7 mouse cellular contexts compared by ENCODE assay signal in the genomic region with DNA sequence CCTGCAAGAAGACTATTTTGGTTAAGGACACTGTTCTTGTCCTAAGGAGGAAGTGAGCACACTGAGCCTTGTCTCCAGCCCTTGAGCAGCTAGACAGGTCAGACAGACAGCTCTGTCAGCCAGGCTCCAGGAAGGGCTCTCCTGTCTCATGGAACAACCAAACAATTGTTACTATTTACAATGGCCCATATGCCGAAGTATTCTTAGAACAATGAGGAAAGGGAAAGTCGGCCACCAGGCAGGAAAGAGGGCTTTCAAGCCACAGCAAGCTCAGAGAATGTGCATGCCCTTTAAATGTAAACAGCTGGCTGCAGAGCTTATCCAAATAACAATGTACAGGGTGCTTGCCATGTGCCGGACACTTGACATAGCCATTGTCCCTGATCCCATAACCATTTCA.
DNase-seq lines count a peak whose midpoint lies in the region; TF ChIP-seq lines count a peak whose summit lies in the region.

No protein-coding gene starts in this region.

- H3K4me3 ChIP-seq in kidney, adult 2 months (ENCODE audit: insufficient read depth, low read depth, low read length): no peak overlapping the region
- no peak overlapping the region for H3K4me3 ChIP-seq in brown adipose tissue, adult 24 weeks (ENCODE audit: insufficient read depth, low read depth, low read length)

- H3K27me3 ChIP-seq in kidney, adult 2 months (replicated peaks; ENCODE audit: control insufficient read depth, insufficient read depth, low read length): no peaks in the 10 kb centered on the region

- DNase-seq in kidney, adult 2 months: peak; percentile 70
- DNase-seq in kidney, adult 18-20 months: no peak
- peak; percentile 79 for DNase-seq in ES-CJ7 (ENCODE audit: low read depth, low spot score)
- peak; percentile 19 to 48 for DNase-seq in kidney, postnatal 36 days
- DNase-seq in left cerebral cortex, adult 8-10 months (ENCODE audit: low spot score in 2 of 2): no peak
- no peak for DNase-seq in adrenal gland, postnatal 14 days

- peak overlapping the region; percentile 65; the same call in 1 of the 2 replicates for H3K27ac ChIP-seq in kidney, adult 2 months (ENCODE audit: insufficient read depth, low read depth, low read length)
- H3K27ac ChIP-seq in brown adipose tissue, adult 24 weeks (replicated peaks; ENCODE audit: low read depth, low read length): peak overlapping the region; percentile 87

- H3K36me3 ChIP-seq in kidney, adult 2 months (ENCODE audit: control insufficient read depth, insufficient read depth, low read length): no peaks in the 10 kb centered on the region

- no peaks in the 10 kb centered on the region for H3K4me1 ChIP-seq in kidney, adult 2 months (ENCODE audit: control insufficient read depth, insufficient read depth, low read length)
- no peaks in the 10 kb centered on the region; the same call in none of the 2 replicates for H3K4me1 ChIP-seq in brown adipose tissue, adult 24 weeks (ENCODE audit: control insufficient read depth, insufficient read depth, insufficient read length, low read length)

- TF ChIP-seq POLR2A in kidney, adult 2 months (IDR thresholded peaks at IDR 0.05; ENCODE audit: low read depth, low read length): no peak

- TF ChIP-seq CTCF in kidney, adult 2 months (conservative IDR thresholded peaks at IDR 0.05; ENCODE audit: insufficient read depth, insufficient read length, low read depth, low read length): no peak

- WGBS in kidney, adult 2 months: 64% methylated on average over 3 of the region's 3 CpGs

Comparison
In these comparisons a context has a peak if more than half of its experiments do, and no peak if none do; other contexts are left out.
1. DNase-seq: peak in kidney, adult 2 months (single experiment), ES-CJ7 (single experiment) and kidney, postnatal 36 days (2 of 2); none in kidney, adult 18-20 months (single experiment), left cerebral cortex, adult 8-10 months (0 of 2) and adrenal gland, postnatal 14 days (single experiment).